ENCODE assay signal across 7 mouse cellular contexts in genomic region chr10:80843087-80843930, GRCm38 (mm10). TPM values are rescaled to one million over a fixed set of nuclear protein-coding genes. Genes with fewer than 3 reads are reported as not detected.
DNase-seq lines count a peak whose midpoint lies in the region; ATAC-seq and TF ChIP-seq lines count a peak whose summit lies in the region.

No protein-coding gene starts in this region.

- H3K9me3 ChIP-seq in kidney, postnatal 0 days (replicated peaks; ENCODE audit: low read length) = no peaks in the 10 kb centered on the region
- no peaks in the 10 kb centered on the region for H3K9me3 ChIP-seq in forebrain, embryonic 11.5 days (ENCODE audit: control insufficient read depth, low read length)
- H3K9me3 ChIP-seq in intestine, postnatal 0 days (ENCODE audit: control insufficient read depth) = no peaks in the 10 kb centered on the region
- no peaks in the 10 kb centered on the region for H3K9me3 ChIP-seq in neural tube, embryonic 15.5 days (replicated peaks)

- 10% methylated on average over 30 of the region's 32 CpGs for WGBS in kidney, postnatal 0 days
- WGBS in forebrain, embryonic 11.5 days = 9% methylated on average over 32 of the region's 32 CpGs
- 13% methylated on average over 32 of the region's 32 CpGs for WGBS in intestine, postnatal 0 days
- WGBS in neural tube, embryonic 15.5 days = 8% methylated on average over 32 of the region's 32 CpGs

- H3K27me3 ChIP-seq in kidney, postnatal 0 days (ENCODE audit: insufficient read depth, low read length) = peaks cover 20% of the 10 kb centered on the region
- peaks cover 29% of the 10 kb centered on the region for H3K27me3 ChIP-seq in forebrain, embryonic 11.5 days (ENCODE audit: control insufficient read depth, insufficient read depth, low read length)
- peaks cover 34% of the 10 kb centered on the region for H3K27me3 ChIP-seq in intestine, postnatal 0 days (replicated peaks; ENCODE audit: control insufficient read depth, insufficient read depth, low read length)
- peaks cover 39% of the 10 kb centered on the region for H3K27me3 ChIP-seq in neural tube, embryonic 15.5 days (replicated peaks)

- H3K4me3 ChIP-seq in kidney, postnatal 0 days (replicated peaks; ENCODE audit: low read depth, low read length) = peak overlapping the region; percentile 38
- H3K4me3 ChIP-seq in forebrain, embryonic 11.5 days (ENCODE audit: low read depth, low read length) = peak overlapping the region; percentile 39
- H3K4me3 ChIP-seq in intestine, postnatal 0 days (ENCODE audit: low read depth, low read length) = peak overlapping the region; percentile 40
- H3K4me3 ChIP-seq in neural tube, embryonic 15.5 days (replicated peaks) = peak overlapping the region; percentile 59

- no peak for ATAC-seq in kidney, postnatal 0 days (replicated peaks; ENCODE audit: low FRiP score, low read depth)
- ATAC-seq in forebrain, embryonic 11.5 days (replicated peaks; ENCODE audit: low FRiP score) = no peak; the same call in 1 of the 2 replicates
- no peak for ATAC-seq in intestine, postnatal 0 days
- peak; percentile 40 for ATAC-seq in neural tube, embryonic 15.5 days (ENCODE audit: low FRiP score)

- no peak for DNase-seq in kidney, postnatal 0 days (ENCODE audit: low spot score)
- no peak for DNase-seq in kidney, adult 8-10 months
- DNase-seq in forebrain, embryonic 11.5 days (ENCODE audit: low spot score) = no peak
- no peak for DNase-seq in gastrocnemius, postnatal 36 days
- no peak for DNase-seq in embryo, embryonic 11 days

- H3K36me3 ChIP-seq in kidney, postnatal 0 days (ENCODE audit: insufficient read depth, low read length) = no peaks in the 10 kb centered on the region
- H3K36me3 ChIP-seq in forebrain, embryonic 11.5 days (ENCODE audit: control insufficient read depth, insufficient read depth, low read length) = no peaks in the 10 kb centered on the region
- H3K36me3 ChIP-seq in intestine, postnatal 0 days (ENCODE audit: control insufficient read depth, insufficient read depth) = no peaks in the 10 kb centered on the region
- H3K36me3 ChIP-seq in neural tube, embryonic 15.5 days = no peaks in the 10 kb centered on the region

- intact Hi-C loops in gastrocnemius, postnatal 36 days (cut with DNase I) = no loop called here

- H3K4me1 ChIP-seq in kidney, postnatal 0 days (replicated peaks; ENCODE audit: insufficient read depth, low read length) = no peaks in the 10 kb centered on the region
- peaks cover 11% of the 10 kb centered on the region for H3K4me1 ChIP-seq in forebrain, embryonic 11.5 days (replicated peaks; ENCODE audit: control insufficient read depth, insufficient read depth, low read length)
- no peaks in the 10 kb centered on the region for H3K4me1 ChIP-seq in intestine, postnatal 0 days (replicated peaks; ENCODE audit: control insufficient read depth, insufficient read depth, low read length)
- H3K4me1 ChIP-seq in neural tube, embryonic 15.5 days = peaks cover 28% of the 10 kb centered on the region

- no peak overlapping the region for H3K27ac ChIP-seq in kidney, postnatal 0 days
- no peak overlapping the region for H3K27ac ChIP-seq in forebrain, embryonic 11.5 days (ENCODE audit: low read depth, low read length)
- H3K27ac ChIP-seq in intestine, postnatal 0 days (ENCODE audit: low read depth, low read length) = no peak overlapping the region
- no peak overlapping the region for H3K27ac ChIP-seq in neural tube, embryonic 15.5 days (replicated peaks)

- H3K9ac ChIP-seq in kidney, postnatal 0 days (ENCODE audit: low read depth, low read length) = peak overlapping the region; percentile 42
- H3K9ac ChIP-seq in forebrain, embryonic 11.5 days (ENCODE audit: low read length) = peak overlapping the region; percentile 56
- no peak overlapping the region for H3K9ac ChIP-seq in intestine, postnatal 0 days (ENCODE audit: low read depth, low read length)
- peak overlapping the region; percentile 64 for H3K9ac ChIP-seq in neural tube, embryonic 15.5 days (replicated peaks)

- peak overlapping the region; percentile 84 for H3K4me2 ChIP-seq in kidney, postnatal 0 days (ENCODE audit: low read length)
- peak overlapping the region; percentile 64 for H3K4me2 ChIP-seq in forebrain, embryonic 11.5 days (ENCODE audit: low read depth, low read length, severe bottlenecking)
- peak overlapping the region; percentile 71 for H3K4me2 ChIP-seq in intestine, postnatal 0 days (replicated peaks; ENCODE audit: low read depth)
- peak overlapping the region; percentile 77 for H3K4me2 ChIP-seq in neural tube, embryonic 15.5 days

- no peak for TF ChIP-seq CTCF in kidney, postnatal 0 days (IDR thresholded peaks at IDR 0.05; ENCODE audit: low read depth)
- TF ChIP-seq CTCF in intestine, postnatal 0 days (IDR thresholded peaks at IDR 0.05; ENCODE audit: low read depth) = no peak

RNA-seq across cellular contexts. Expression of gene Lingo3, which starts 0.5 kb away (rescaled TPM):
- polyA plus RNA-seq in kidney, postnatal 0 days (2015; fragmentation: Nextera tagmentation; extraction: Ambion mirVana) = 0.61 and 0.89 TPM in 2 replicates
- polyA plus RNA-seq in forebrain, embryonic 11.5 days (2014; fragmentation: Nextera tagmentation; extraction: Ambion mirVana) = 1.2 and 2.1 TPM in 2 replicates
- 0.04 TPM in 1 of 2 replicates, not detected in the other for polyA plus RNA-seq in intestine, postnatal 0 days (2015; fragmentation: Nextera tagmentation; extraction: Ambion mirVana)
- polyA plus RNA-seq in neural tube, embryonic 15.5 days (2015; fragmentation: Nextera tagmentation; extraction: Ambion mirVana) = 14.6 and 18.6 TPM in 2 replicates
- total RNA-seq in gastrocnemius, postnatal 36 days (2021) = 10 to 100 TPM in 1 of 2 experiments, 1 to 10 TPM in 1; 8.4 to 10.3 TPM

RNA-seq across cellular contexts. Expression of gene Lsm7, which starts 11.7 kb away (rescaled TPM):
- 269 and 270 TPM in 2 replicates for polyA plus RNA-seq in kidney, postnatal 0 days (2015; fragmentation: Nextera tagmentation; extraction: Ambion mirVana)
- 308 and 322 TPM in 2 replicates for polyA plus RNA-seq in forebrain, embryonic 11.5 days (2014; fragmentation: Nextera tagmentation; extraction: Ambion mirVana)
- 129 and 130 TPM in 2 replicates for polyA plus RNA-seq in intestine, postnatal 0 days (2015; fragmentation: Nextera tagmentation; extraction: Ambion mirVana)
- polyA plus RNA-seq in neural tube, embryonic 15.5 days (2015; fragmentation: Nextera tagmentation; extraction: Ambion mirVana) = 226 and 240 TPM in 2 replicates
- total RNA-seq in gastrocnemius, postnatal 36 days (2021) = 10 to 100 TPM; 13.7 to 18.8 TPM

RNA-seq across cellular contexts. Expression of gene Sppl2b, which starts 11.8 kb away (rescaled TPM):
- 34.3 and 36.1 TPM in 2 replicates for polyA plus RNA-seq in kidney, postnatal 0 days (2015; fragmentation: Nextera tagmentation; extraction: Ambion mirVana)
- 37.0 and 39.8 TPM in 2 replicates for polyA plus RNA-seq in forebrain, embryonic 11.5 days (2014; fragmentation: Nextera tagmentation; extraction: Ambion mirVana)
- 12.9 and 13.4 TPM in 2 replicates for polyA plus RNA-seq in intestine, postnatal 0 days (2015; fragmentation: Nextera tagmentation; extraction: Ambion mirVana)
- polyA plus RNA-seq in neural tube, embryonic 15.5 days (2015; fragmentation: Nextera tagmentation; extraction: Ambion mirVana) = 78.6 and 84.1 TPM in 2 replicates
- total RNA-seq in gastrocnemius, postnatal 36 days (2021) = 10 to 100 TPM; 13.6 to 17.6 TPM

RNA-seq across cellular contexts. Expression of gene Oaz1, which starts 16.9 kb away (rescaled TPM):
- polyA plus RNA-seq in kidney, postnatal 0 days (2015; fragmentation: Nextera tagmentation; extraction: Ambion mirVana) = 1,422 and 1,480 TPM in 2 replicates
- polyA plus RNA-seq in forebrain, embryonic 11.5 days (2014; fragmentation: Nextera tagmentation; extraction: Ambion mirVana) = 1,775 and 1,994 TPM in 2 replicates
- 1,008 and 1,019 TPM in 2 replicates for polyA plus RNA-seq in intestine, postnatal 0 days (2015; fragmentation: Nextera tagmentation; extraction: Ambion mirVana)
- polyA plus RNA-seq in neural tube, embryonic 15.5 days (2015; fragmentation: Nextera tagmentation; extraction: Ambion mirVana) = 1,221 and 1,325 TPM in 2 replicates
- total RNA-seq in gastrocnemius, postnatal 36 days (2021) = 100 to 1,000 TPM; 611 to 682 TPM

RNA-seq across cellular contexts. Expression of gene Tmprss9, which starts 28.3 kb away (rescaled TPM):
- 0.04 TPM in 1 of 2 replicates, not detected in the other for polyA plus RNA-seq in kidney, postnatal 0 days (2015; fragmentation: Nextera tagmentation; extraction: Ambion mirVana)
- 0.08 and 0.12 TPM in 2 replicates for polyA plus RNA-seq in forebrain, embryonic 11.5 days (2014; fragmentation: Nextera tagmentation; extraction: Ambion mirVana)
- polyA plus RNA-seq in intestine, postnatal 0 days (2015; fragmentation: Nextera tagmentation; extraction: Ambion mirVana) = not detected in 2 replicates
- polyA plus RNA-seq in neural tube, embryonic 15.5 days (2015; fragmentation: Nextera tagmentation; extraction: Ambion mirVana) = 0.09 and 0.35 TPM in 2 replicates
- total RNA-seq in gastrocnemius, postnatal 36 days (2021) = not detected
